Mouse (Mus musculus) G1E-ER4 (cell line): ENCODE results near the gene Atp8b4. TPM values are rescaled to one million over a fixed set of nuclear protein-coding genes. Genes with fewer than 3 reads are reported as not detected.

Experiments used
- GATA1 ChIP-seq: IDR thresholded peaks from one replicate; pipeline ENCODE4 v1.8.0; 2012; ENCODE audit warnings: low read length, inconsistent platforms
- polyA plus RNA-seq: library from polyadenylated mRNA; stranded (reverse); fragments of >175 nt; gene quantifications from 2 replicates; pipeline ENCODE4 v1.2.3, GENCODE M21; 2012

The Atp8b4 gene
- polyA plus RNA-seq, 1 experiment: not detected

- no peak for TF ChIP-seq GATA1
Measured at GRCm38 (mm10) chr2:126505156-126505555, 4.7 kb upstream of the Atp8b4 start.

DNA sequence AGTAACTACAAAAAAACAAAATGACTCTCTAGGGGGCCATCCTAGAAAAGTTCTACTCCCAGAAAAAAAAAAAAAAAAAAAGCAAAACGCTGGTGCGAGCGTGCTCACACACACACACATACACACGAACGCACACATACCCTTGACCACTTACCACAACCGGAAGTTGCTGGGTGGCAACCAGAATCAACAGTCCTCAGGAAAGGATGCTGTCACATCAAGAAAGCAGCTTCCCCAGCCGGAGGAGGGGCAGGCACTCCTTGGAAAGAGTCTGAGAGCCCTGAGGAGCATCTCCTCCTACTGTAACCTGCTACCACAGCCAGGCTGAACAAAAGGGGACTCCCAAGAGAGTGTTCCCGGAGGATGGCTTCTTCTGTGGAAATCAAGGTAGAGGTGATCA lies 744 bp downstream of the Atp8b4 start:
- TF ChIP-seq GATA1: no peak

DNA sequence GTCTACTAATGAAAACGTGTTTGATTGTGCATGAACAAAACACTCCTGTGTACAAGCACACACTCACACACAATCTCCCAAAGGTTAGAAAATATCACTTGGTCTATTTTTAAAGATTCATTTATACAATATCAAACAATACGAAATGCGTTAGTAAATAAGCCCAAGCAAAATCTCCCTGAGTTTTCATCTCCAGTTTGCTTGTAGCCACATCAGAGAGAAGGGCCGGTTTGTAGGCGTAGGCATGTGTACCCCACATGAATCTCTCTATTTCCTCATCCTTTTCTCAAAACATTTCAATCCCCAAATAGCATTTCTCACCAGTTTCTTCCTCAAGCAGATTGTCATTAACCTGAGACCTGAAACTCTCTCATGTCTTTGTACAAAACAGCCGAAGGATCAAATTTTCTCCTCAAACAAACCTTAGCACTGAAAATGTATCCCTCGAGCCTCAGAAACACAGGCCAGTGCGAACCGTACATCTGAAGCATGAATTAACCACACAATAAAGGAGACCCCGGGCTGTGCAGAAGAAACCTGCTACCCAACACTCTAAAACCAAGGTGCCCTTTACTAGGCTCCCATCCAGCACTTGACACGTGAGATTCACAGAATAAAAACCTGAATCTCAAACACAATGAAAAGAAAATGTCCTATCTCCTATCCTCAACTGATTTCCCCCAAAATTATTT lies 1.6 kb downstream of the Atp8b4 start:
- no peak for TF ChIP-seq GATA1

- no peak for TF ChIP-seq GATA1
Measured at GRCm38 (mm10) chr2:126496838-126497237, 3.6 kb downstream of the Atp8b4 start.

DNA sequence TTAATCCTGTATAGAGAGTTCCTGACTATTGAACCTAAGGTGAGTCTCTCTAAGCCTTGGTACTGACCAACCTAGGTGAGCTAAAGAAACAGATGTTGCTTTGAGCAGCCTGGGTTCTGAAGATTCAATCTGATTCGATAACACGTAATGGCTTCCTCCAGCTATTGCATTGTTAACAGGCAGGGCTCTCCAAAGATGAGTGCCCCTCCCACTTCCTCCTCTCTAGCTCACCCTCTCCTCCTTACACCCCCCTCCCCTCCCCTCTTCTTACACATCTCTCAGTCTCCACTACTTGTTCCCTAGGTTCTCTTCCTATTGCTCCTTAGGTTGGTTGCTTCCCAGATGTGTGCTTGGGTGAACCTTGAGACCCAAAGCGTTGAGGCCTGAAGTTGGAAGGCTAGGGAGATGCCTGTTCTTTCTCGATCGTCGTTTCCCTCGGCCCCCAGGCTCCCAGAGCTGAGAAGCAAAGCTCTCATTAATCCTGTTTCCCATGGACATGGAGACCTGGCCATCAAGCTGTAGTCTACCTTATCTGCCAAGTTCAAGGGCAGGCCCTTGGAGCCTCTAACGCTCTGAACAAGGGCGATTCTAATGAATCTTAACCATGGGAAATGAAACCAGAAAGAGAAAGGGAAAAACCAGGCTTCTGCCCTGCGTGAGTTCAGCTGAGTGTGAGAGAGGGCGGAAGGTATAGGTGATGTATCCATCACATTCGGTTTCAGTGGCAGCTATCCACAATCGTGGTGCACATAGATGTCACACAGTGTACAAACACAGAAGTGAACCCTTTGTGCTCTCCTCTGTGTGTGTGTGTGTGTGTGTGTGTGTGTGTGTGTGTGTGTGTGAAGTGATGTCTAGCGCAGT lies 4.4 kb downstream of the Atp8b4 start:
- TF ChIP-seq GATA1: no peak

DNA sequence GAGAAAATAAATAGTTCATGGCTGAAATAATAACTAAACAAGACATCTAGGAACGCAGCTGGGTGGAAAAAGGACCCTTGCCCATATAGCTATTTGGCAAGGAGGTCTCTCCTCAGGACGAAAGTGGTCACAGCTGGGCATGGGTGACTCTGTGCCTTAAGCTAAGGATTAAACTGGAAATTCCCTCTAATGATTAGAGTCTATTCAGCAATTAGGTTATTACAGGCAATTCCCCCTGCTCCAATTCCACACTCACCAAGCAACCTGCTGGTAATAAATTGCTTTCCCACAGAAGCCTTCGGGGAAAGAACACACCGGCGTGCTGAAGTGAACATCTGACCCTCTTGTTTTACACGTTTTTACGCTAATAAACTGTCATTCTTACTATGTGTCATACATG lies 5.2 kb downstream of the Atp8b4 start:
- no peak for TF ChIP-seq GATA1

GRCm38 (mm10) chr2:126493306-126493705 lies 7.2 kb downstream of the Atp8b4 start:
- no peak for TF ChIP-seq GATA1

- TF ChIP-seq GATA1: no peak
Measured at GRCm38 (mm10) chr2:126492713-126493112, 7.8 kb downstream of the Atp8b4 start.

DNA sequence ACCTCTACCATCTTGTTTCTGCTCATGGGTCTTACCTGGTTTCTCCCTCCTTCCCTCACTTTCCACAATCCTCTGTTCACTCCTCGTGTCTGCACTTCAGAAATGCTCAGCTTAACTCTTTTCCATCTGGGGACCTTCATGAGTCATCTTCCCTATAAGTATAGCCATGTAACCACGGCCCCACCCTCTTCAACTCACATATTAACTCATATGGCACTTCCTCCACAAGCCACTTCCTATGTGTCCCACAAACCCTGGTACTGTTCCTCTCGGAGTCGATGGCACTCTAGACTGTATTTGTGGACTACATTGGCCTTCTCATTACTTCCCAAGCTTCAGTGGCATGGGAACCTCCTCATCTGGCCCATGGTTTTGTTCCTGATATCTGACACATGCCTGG lies 9.0 kb downstream of the Atp8b4 start:
- TF ChIP-seq GATA1: no peak

DNA sequence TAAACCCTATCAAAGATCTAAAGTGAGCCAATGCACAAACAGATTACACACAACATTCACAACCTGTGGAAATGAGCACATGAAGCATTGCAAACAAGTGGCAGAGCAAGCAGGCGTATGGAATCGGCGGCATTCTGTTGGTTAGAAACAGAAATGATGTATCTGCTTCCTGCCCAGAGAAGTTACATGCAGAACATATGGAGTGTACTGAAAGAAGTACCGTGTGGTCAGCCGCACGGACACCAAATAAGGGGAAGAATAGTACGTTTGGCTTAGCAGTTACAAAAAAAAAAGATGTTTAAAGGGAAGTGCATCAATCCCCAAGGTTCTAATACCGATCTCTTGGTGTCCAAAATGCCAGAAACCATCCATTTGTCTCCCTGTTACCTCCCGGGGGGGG lies 9.9 kb downstream of the Atp8b4 start:
- no peak for TF ChIP-seq GATA1

DNA sequence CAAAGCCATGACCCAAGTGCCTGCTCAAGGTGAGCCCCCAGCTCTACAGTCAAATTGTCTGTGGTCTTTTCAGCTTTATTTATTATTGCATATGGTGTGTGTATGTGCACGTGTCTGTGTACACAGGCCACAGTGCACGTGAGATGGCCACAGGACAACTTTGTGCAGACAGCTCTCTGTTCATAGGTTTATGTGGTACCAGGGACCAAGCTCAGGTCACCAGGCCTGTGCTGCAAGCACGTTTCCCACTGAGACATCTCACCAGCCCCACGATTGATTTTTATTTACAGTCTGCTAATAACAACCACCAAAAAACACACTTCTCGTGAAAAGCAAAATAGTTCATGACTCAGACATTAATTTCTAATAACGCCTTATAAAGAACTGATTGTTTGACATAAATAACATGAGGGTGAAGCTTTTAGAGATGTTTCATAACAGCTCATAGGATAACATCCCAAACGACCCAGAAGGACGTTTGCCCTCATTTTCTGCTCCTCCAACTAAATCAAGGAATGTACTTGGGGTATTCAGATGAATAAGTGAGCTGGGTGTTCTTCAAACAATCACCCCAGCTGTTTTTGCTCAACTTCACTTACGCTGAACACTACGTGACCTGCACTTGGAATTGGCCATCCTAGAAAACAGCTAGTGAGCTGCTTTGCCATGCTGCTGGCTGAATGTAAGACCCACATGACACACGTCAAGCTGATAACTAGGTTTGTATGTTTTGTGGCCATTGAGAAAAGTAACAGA lies 15.0 kb downstream of the Atp8b4 start:
- no peak for TF ChIP-seq GATA1

DNA sequence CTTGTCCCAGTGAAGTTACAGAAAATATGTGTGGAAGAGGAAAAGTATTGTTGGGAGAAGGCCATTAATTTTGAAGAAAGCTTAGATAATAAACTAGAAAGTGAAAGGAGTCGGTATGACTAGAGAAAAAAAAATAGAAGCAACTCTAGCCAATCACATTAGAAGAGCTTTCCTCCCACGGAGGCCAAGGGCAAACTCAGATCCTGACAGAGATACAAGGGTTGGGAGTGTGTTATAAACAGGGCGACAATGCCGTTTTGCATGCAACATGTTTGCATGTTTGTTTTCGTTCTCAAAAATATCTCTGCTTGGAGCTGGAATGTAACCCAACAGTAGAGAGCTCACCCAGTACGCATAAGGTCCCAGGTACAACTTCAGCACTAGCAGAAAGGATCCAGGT lies 17.1 kb downstream of the Atp8b4 start:
- TF ChIP-seq GATA1: no peak

- no peak for TF ChIP-seq GATA1
Measured at GRCm38 (mm10) chr2:126477556-126477955, 22.9 kb downstream of the Atp8b4 start.

GRCm38 (mm10) chr2:126475681-126476410 lies 24.6 kb downstream of the Atp8b4 start:
- no peak for TF ChIP-seq GATA1

GRCm38 (mm10) chr2:126474019-126474418 lies 26.5 kb downstream of the Atp8b4 start:
- no peak for TF ChIP-seq GATA1
